Mouse (Mus musculus): ENCODE measurements around the gene 2310034G01Rik. TPM values are rescaled to one million over a fixed set of nuclear protein-coding genes. Genes with fewer than 3 reads are reported as not detected.

2310034G01Rik gene
- total RNA-seq (2012; rRNA removed) (1.3 and 1.4 TPM in 2 replicates), total RNA-seq (2014; rRNA removed) (1.5 and 1.6 TPM in 2 replicates), polyA plus RNA-seq (2012; ENCODE audit: insufficient read length, low read depth) (1.1 and 1.4 TPM in 2 replicates)

GRCm38 (mm10) chr19:46350168-46350932, at the start of gene 2310034G01Rik:
TSS of gene 2310034G01Rik (minus strand) at chr19:46350302.
- H3K79me2 ChIP-seq (replicated peaks; ENCODE audit: control insufficient read depth, extremely low read depth, insufficient read depth, poor library complexity, severe bottlenecking): no peaks in the 10 kb centered on the region
- dilution Hi-C loops (cut with MboI; ENCODE audit: extremely low pct_ligation_motif_present, extremely low pct_unique_long_range_greater_than_20kb, low sequenced_read_pairs) (no loop called here), in situ Hi-C loops (cut with MboI; ENCODE audit: low pct_ligation_motif_present, low pct_unique_long_range_greater_than_20kb, low sequenced_read_pairs) (no loop called here)
- H3K4me1 ChIP-seq (ENCODE audit: control insufficient read depth in 1 of 2, insufficient read depth in 2 of 2): peaks cover 2 to 10% of the 10 kb centered on the region in 2 experiments; a peak in 3 of 4 replicates
- peak within 1 kb of the TSS; percentile 95 for H3K4me2 ChIP-seq (ENCODE audit: insufficient read depth, low read depth, poor library complexity, severe bottlenecking)
- H3K27ac ChIP-seq (ENCODE audit: insufficient read depth, low read depth): no peak within 1 kb of the TSS
- H3K4me3 ChIP-seq (replicated peaks in 1 of 3; ENCODE audit: low read depth in 2 of 3, low read length in 2 of 3, poor library complexity in 1 of 3): peak within 1 kb of the TSS; percentile 53 to 84 (median 82)
- H3K9ac ChIP-seq (ENCODE audit: insufficient read depth, low read depth): peak within 1 kb of the TSS; percentile 82
- DNase-seq (ENCODE audit: extremely low read depth): no peak
- peaks cover 0 to 2% of the 10 kb centered on the region in 2 experiments for H3K36me3 ChIP-seq (replicated peaks in 1 of 2; ENCODE audit: control insufficient read depth in 1 of 2, insufficient read depth in 1 of 2, low read length in 1 of 2)
- no peaks in the 10 kb centered on the region for H3K9me3 ChIP-seq (replicated peaks; ENCODE audit: low read length)
- H3K27me3 ChIP-seq (replicated peaks): no peaks in the 10 kb centered on the region
- no peak for TF ChIP-seq USF1 (IDR thresholded peaks at IDR 0.05; ENCODE audit: low read depth, low read length)
- TF ChIP-seq ZNF384 (IDR thresholded peaks at IDR 0.05; ENCODE audit: low read depth, low read length): no peak
- no peak for TF ChIP-seq POLR2A (IDR thresholded peaks at IDR 0.05; ENCODE audit: low read depth, low read length)
- TF ChIP-seq ZMIZ1 (IDR thresholded peaks at IDR 0.05; ENCODE audit: low read depth, low read length): no peak

- H3K36me3 ChIP-seq (replicated peaks in 1 of 2; ENCODE audit: control insufficient read depth in 1 of 2, insufficient read depth in 1 of 2, low read length in 1 of 2): peaks cover 21 to 42% of the 10 kb centered on the region in 2 experiments
- H3K27me3 ChIP-seq (replicated peaks): no peaks in the 10 kb centered on the region
- dilution Hi-C loops (cut with MboI; ENCODE audit: extremely low pct_ligation_motif_present, extremely low pct_unique_long_range_greater_than_20kb, low sequenced_read_pairs) (no loop called here), in situ Hi-C loops (cut with MboI; ENCODE audit: low pct_ligation_motif_present, low pct_unique_long_range_greater_than_20kb, low sequenced_read_pairs) (loop anchor here (5.0 to 10.0 kb wide), 2 partner anchors 37 to 185 kb away; no protein-coding TSS in a partner anchor)
- no peak for DNase-seq (ENCODE audit: extremely low read depth)
- TF ChIP-seq CTCF (conservative IDR thresholded peaks at IDR 0.05 in 1 of 2, IDR thresholded peaks at IDR 0.05 in 1 of 2; ENCODE audit: low read depth in 2 of 2, low read length in 2 of 2) (no peak), EP300 (IDR thresholded peaks at IDR 0.05; ENCODE audit: low read length) (no peak)
- H3K4me2 ChIP-seq (ENCODE audit: insufficient read depth, low read depth, poor library complexity, severe bottlenecking): no peak overlapping the region
- H3K4me1 ChIP-seq (ENCODE audit: control insufficient read depth in 1 of 2, insufficient read depth in 2 of 2): peaks cover 6 to 19% of the 10 kb centered on the region in 2 experiments
- no peak overlapping the region for H3K9ac ChIP-seq (ENCODE audit: insufficient read depth, low read depth)
- no peaks in the 10 kb centered on the region for H3K9me3 ChIP-seq (replicated peaks; ENCODE audit: low read length)
- no peak overlapping the region for H3K27ac ChIP-seq (ENCODE audit: insufficient read depth, low read depth)
- H3K79me2 ChIP-seq (replicated peaks; ENCODE audit: control insufficient read depth, extremely low read depth, insufficient read depth, poor library complexity, severe bottlenecking): peaks cover 7% of the 10 kb centered on the region
- no peak overlapping the region for H3K4me3 ChIP-seq (replicated peaks in 1 of 3; ENCODE audit: low read depth in 2 of 3, low read length in 2 of 3, poor library complexity in 1 of 3)
These were observed 49.8 kb upstream of the 2310034G01Rik start for GRCm38 (mm10) chr19:46399886-46400285.

- H3K36me3 ChIP-seq (replicated peaks in 1 of 2; ENCODE audit: control insufficient read depth in 1 of 2, insufficient read depth in 1 of 2, low read length in 1 of 2): peaks cover 19 to 37% of the 10 kb centered on the region in 2 experiments
- H3K4me1 ChIP-seq (ENCODE audit: control insufficient read depth in 1 of 2, insufficient read depth in 2 of 2): peaks cover 6 to 20% of the 10 kb centered on the region in 2 experiments
- peaks cover 11% of the 10 kb centered on the region for H3K79me2 ChIP-seq (replicated peaks; ENCODE audit: control insufficient read depth, extremely low read depth, insufficient read depth, poor library complexity, severe bottlenecking)
- no peaks in the 10 kb centered on the region for H3K27me3 ChIP-seq (replicated peaks)
- dilution Hi-C loops (cut with MboI; ENCODE audit: extremely low pct_ligation_motif_present, extremely low pct_unique_long_range_greater_than_20kb, low sequenced_read_pairs) (no loop called here), in situ Hi-C loops (cut with MboI; ENCODE audit: low pct_ligation_motif_present, low pct_unique_long_range_greater_than_20kb, low sequenced_read_pairs) (loop anchor here (5.0 to 10.0 kb wide), 2 partner anchors 38 to 185 kb away; no protein-coding TSS in a partner anchor)
- H3K9ac ChIP-seq (ENCODE audit: insufficient read depth, low read depth): no peak overlapping the region
- no peak for TF ChIP-seq KAT2A (IDR thresholded peaks at IDR 0.05; ENCODE audit: insufficient replicate concordance, low read length)
- TF ChIP-seq PAX5 (IDR thresholded peaks at IDR 0.05; ENCODE audit: low read length): no peak
- no peak for TF ChIP-seq MYC (IDR thresholded peaks at IDR 0.05; ENCODE audit: low read depth, low read length)
- no peak for TF ChIP-seq RAD21 (IDR thresholded peaks at IDR 0.05; ENCODE audit: low read depth, low read length)
- no peak for TF ChIP-seq NRF1 (IDR thresholded peaks at IDR 0.05; ENCODE audit: low read depth, low read length)
- no peak for TF ChIP-seq MAX (IDR thresholded peaks at IDR 0.05; ENCODE audit: low read length)
- TF ChIP-seq MXI1 (IDR thresholded peaks at IDR 0.05; ENCODE audit: low read depth, low read length): no peak
- no peak for TF ChIP-seq MAZ (IDR thresholded peaks at IDR 0.05; ENCODE audit: low read depth, low read length)
- no peak overlapping the region for H3K4me3 ChIP-seq (replicated peaks in 1 of 3; ENCODE audit: low read depth in 2 of 3, low read length in 2 of 3, poor library complexity in 1 of 3)
- H3K9me3 ChIP-seq (replicated peaks; ENCODE audit: low read length): no peaks in the 10 kb centered on the region
- no peak for DNase-seq (ENCODE audit: extremely low read depth)
- no peak overlapping the region for H3K4me2 ChIP-seq (ENCODE audit: insufficient read depth, low read depth, poor library complexity, severe bottlenecking)
- no peak overlapping the region for H3K27ac ChIP-seq (ENCODE audit: insufficient read depth, low read depth)
These were observed 49.3 kb upstream of the 2310034G01Rik start for GRCm38 (mm10) chr19:46399372-46399771.
